Mouse (Mus musculus) MEL (cell line): ENCODE measurements around the gene Oas1f. TPM values are rescaled to one million over a fixed set of nuclear protein-coding genes. Genes with fewer than 3 reads are reported as not detected.

Experiments used
- DNase-seq: peaks from one replicate; pipeline ENCODE4 v3.0.0; 2011; ENCODE audit warnings: low read depth, low spot score
- H3K27ac ChIP-seq: 2 replicates; pipeline ENCODE4 v1.5.1; 2012; ENCODE audit warnings: low read depth, mild to moderate bottlenecking, control low read depth, low read length, moderate library complexity; ENCODE audit not compliant: control insufficient read depth
- H3K27me3 ChIP-seq, 2 experiments: fragments of 150-350 bp in 1 of 2; sonication (generic) in 1 of 2; 2 replicates each; pipeline ENCODE4 v1.6.1; 2012; ENCODE audit warnings: low read length in 2 of 2, mild to moderate bottlenecking in 2 of 2, improper control_type of control experiment in 1 of 2, moderate library complexity in 1 of 2; ENCODE audit not compliant: insufficient read depth in 2 of 2, control insufficient read depth in 1 of 2
- H3K36me3 ChIP-seq, 2 experiments: 2 replicates each; pipeline ENCODE4 v1.6.1; 2012 to 2014; ENCODE audit warnings: low read length in 2 of 2, improper control_type of control experiment in 1 of 2, inconsistent platforms in 1 of 2, mild to moderate bottlenecking in 1 of 2; ENCODE audit not compliant: insufficient read depth in 2 of 2, control insufficient read depth in 1 of 2
- H3K4me1 ChIP-seq, 2 experiments: fragments of 150-350 bp in 1 of 2; sonication (generic) in 1 of 2; 2 replicates each; pipeline ENCODE4 v1.6.1; 2012; ENCODE audit warnings: low read length in 2 of 2, improper control_type of control experiment in 1 of 2, mild to moderate bottlenecking in 1 of 2; ENCODE audit not compliant: insufficient read depth in 2 of 2, control insufficient read depth in 1 of 2
- H3K4me3 ChIP-seq, 2 experiments: fragments of 150-350 bp in 1 of 2; sonication (generic) in 1 of 2; 2 replicates each; pipeline ENCODE4 v1.5.1; 2012; ENCODE audit warnings: low read depth in 2 of 2, low read length in 2 of 2, mild to moderate bottlenecking in 2 of 2, moderate library complexity in 2 of 2, control low read depth in 1 of 2, improper control_type of control experiment in 1 of 2; ENCODE audit not compliant: control insufficient read depth in 1 of 2, insufficient read depth in 1 of 2
- H3K79me2 ChIP-seq: 2 replicates; pipeline ENCODE4 v1.6.1; 2012; ENCODE audit warnings: mild to moderate bottlenecking, low read length, moderate library complexity; ENCODE audit not compliant: control insufficient read depth, poor library complexity, insufficient read depth
- H3K9ac ChIP-seq: 2 replicates; pipeline ENCODE4 v1.6.1; 2012; ENCODE audit warnings: low read depth, mild to moderate bottlenecking, control low read depth, low read length, moderate library complexity; ENCODE audit not compliant: control insufficient read depth, poor library complexity, severe bottlenecking
- H3K9me3 ChIP-seq: fragments of 150-350 bp; sonication (generic); replicated peaks from 2 replicates; pipeline ENCODE4 v1.6.1; 2012; ENCODE audit warnings: mild to moderate bottlenecking, low read length, improper control_type of control experiment, moderate library complexity; ENCODE audit not compliant: insufficient read depth
- BHLHE40 ChIP-seq: IDR thresholded peaks from 2 replicates; pipeline ENCODE4 v1.6.1; 2012; ENCODE audit warnings: low read depth, mild to moderate bottlenecking, inconsistent platforms, low read length, improper control_type of control experiment, borderline replicate concordance
- CHD1 ChIP-seq: IDR thresholded peaks from 2 replicates; pipeline ENCODE4 v1.6.1; 2012; ENCODE audit warnings: low read depth, mild to moderate bottlenecking, inconsistent platforms, low read length, improper control_type of control experiment
- CTCF ChIP-seq, 3 experiments: IDR thresholded peaks in 2 of 3; conservative IDR thresholded peaks in 1 of 3; 2 replicates each; pipeline ENCODE4 v1.5.1; 2011 to 2012; ENCODE audit warnings: low read length in 3 of 3, low read depth in 2 of 3, mild to moderate bottlenecking in 2 of 3, improper control_type of control experiment in 1 of 3, inconsistent platforms in 1 of 3, mixed read lengths in 1 of 3, moderate library complexity in 1 of 3; ENCODE audit not compliant: control insufficient read depth in 1 of 3, insufficient read depth in 1 of 3, poor library complexity in 1 of 3, severe bottlenecking in 1 of 3
- HCFC1 ChIP-seq: IDR thresholded peaks from 2 replicates; pipeline ENCODE4 v1.6.1; 2012; ENCODE audit warnings: low read depth, mild to moderate bottlenecking, inconsistent platforms, low read length, improper control_type of control experiment, moderate library complexity
- JUND ChIP-seq: IDR thresholded peaks from 2 replicates; pipeline ENCODE4 v1.6.1; 2011; ENCODE audit warnings: low read depth, mild to moderate bottlenecking, improper control_type of control experiment, low read length
- MAFK ChIP-seq: IDR thresholded peaks from 2 replicates; pipeline ENCODE4 v1.6.1; 2011; ENCODE audit warnings: low read depth, mild to moderate bottlenecking, low read length, improper control_type of control experiment, borderline replicate concordance
- MXI1 ChIP-seq: IDR thresholded peaks from 2 replicates; pipeline ENCODE4 v1.6.1; 2011; ENCODE audit warnings: mild to moderate bottlenecking, low read depth, low read length, improper control_type of control experiment
- MYB ChIP-seq: IDR thresholded peaks from 2 replicates; pipeline ENCODE4 v1.6.1; 2011; ENCODE audit warnings: mild to moderate bottlenecking, low read depth, low read length, improper control_type of control experiment
- NRF1 ChIP-seq: IDR thresholded peaks from 2 replicates; pipeline ENCODE4 v1.6.1; 2014; ENCODE audit warnings: low read depth, mild to moderate bottlenecking, inconsistent platforms, low read length, improper control_type of control experiment, moderate library complexity; ENCODE audit not compliant: poor library complexity, insufficient read depth, severe bottlenecking
- POLR2AphosphoS2 ChIP-seq: IDR thresholded peaks from 2 replicates; pipeline ENCODE4 v1.6.1; 2011; ENCODE audit warnings: low read length, improper control_type of control experiment
- POLR2AphosphoS5 ChIP-seq: IDR thresholded peaks from 2 replicates; pipeline ENCODE4 v1.6.1; 2012; ENCODE audit warnings: low read depth, borderline replicate concordance, mild to moderate bottlenecking, inconsistent platforms, low read length, moderate library complexity, mixed read lengths
- RCOR1 ChIP-seq: IDR thresholded peaks from 2 replicates; pipeline ENCODE4 v1.6.1; 2012; ENCODE audit warnings: low read depth, mild to moderate bottlenecking, inconsistent platforms, low read length, improper control_type of control experiment
- SIN3A ChIP-seq: IDR thresholded peaks from 2 replicates; pipeline ENCODE4 v1.6.1; 2012; ENCODE audit warnings: low read length, improper control_type of control experiment, inconsistent platforms
- SMC3 ChIP-seq: IDR thresholded peaks from 2 replicates; pipeline ENCODE4 v1.6.1; 2011; ENCODE audit warnings: low read depth, low read length, improper control_type of control experiment
- TCF12 ChIP-seq: IDR thresholded peaks from 2 replicates; pipeline ENCODE4 v1.6.1; 2014; ENCODE audit warnings: low read depth, mild to moderate bottlenecking, inconsistent platforms, low read length, improper control_type of control experiment, moderate library complexity
- UBTF ChIP-seq: IDR thresholded peaks from 2 replicates; pipeline ENCODE4 v1.6.1; 2012; ENCODE audit warnings: low read depth, mild to moderate bottlenecking, inconsistent platforms, low read length, improper control_type of control experiment, moderate library complexity, borderline replicate concordance; ENCODE audit not compliant: insufficient read depth
- ZKSCAN1 ChIP-seq: IDR thresholded peaks from 2 replicates; pipeline ENCODE4 v1.6.1; 2012; ENCODE audit warnings: low read depth, mild to moderate bottlenecking, inconsistent platforms, low read length, improper control_type of control experiment, moderate library complexity
- ZMIZ1 ChIP-seq: IDR thresholded peaks from 2 replicates; pipeline ENCODE4 v1.6.1; 2012; ENCODE audit warnings: low read depth, mild to moderate bottlenecking, inconsistent platforms, low read length, improper control_type of control experiment, moderate library complexity
- polyA plus RNA-seq, 2 experiments: library from polyadenylated mRNA; stranded (reverse) in 1 of 2; unstranded in 1 of 2; fragments of >175 nt in 1 of 2; fragments of >200 nt in 1 of 2; gene quantifications; 2 replicates each; pipeline versions ENCODE4 v1.2.1 to v1.2.4; 2012; ENCODE audit warnings: low replicate concordance in 2 of 2, low read depth in 1 of 2; ENCODE audit not compliant: insufficient read length in 2 of 2, insufficient read depth in 1 of 2, missing spikeins in 1 of 2
- total RNA-seq: library from RNA; depleted of rRNA; stranded (reverse); fragments of 300-350 nt; gene quantifications from 2 replicates; pipeline ENCODE4 v1.2.3, GENCODE M21; 2012

Oas1f gene
- total and polyA plus RNA-seq, 3 experiments = not detected

- peaks cover 2 to 9% of the 10 kb centered on the region in 2 experiments; a peak in 2 of 4 replicates for H3K4me1 ChIP-seq
- H3K27ac ChIP-seq = no peak overlapping the region
- H3K9me3 ChIP-seq = no peaks in the 10 kb centered on the region
- TF ChIP-seq JUND (no peak), MYB (no peak), SMC3 (peak; percentile 27; the same call in 1 of the 2 replicates), CTCF (IDR thresholded peaks at IDR 0.05 in 2 of 3, conservative IDR thresholded peaks at IDR 0.05 in 1 of 3; ENCODE audit: control insufficient read depth in 1 of 3, insufficient read depth in 1 of 3, low read depth in 2 of 3, low read length in 3 of 3, poor library complexity in 1 of 3, severe bottlenecking in 1 of 3) (peak; percentile 66 to 72 (median 67))
- no peaks in the 10 kb centered on the region for H3K36me3 ChIP-seq
- H3K79me2 ChIP-seq = no peaks in the 10 kb centered on the region
- DNase-seq = peak; percentile 56
- no peaks in the 10 kb centered on the region for H3K27me3 ChIP-seq
- no peak overlapping the region for H3K4me3 ChIP-seq
- no peak overlapping the region for H3K9ac ChIP-seq
These were observed 31.2 kb upstream of the Oas1f start for GRCm38 (mm10) chr5:120815949-120816348.

GRCm38 (mm10) chr5:120818999-120819398 is 28.2 kb upstream of the Oas1f start:
- no peaks in the 10 kb centered on the region for H3K27me3 ChIP-seq
- TF ChIP-seq POLR2AphosphoS2 = no peak
- TF ChIP-seq POLR2AphosphoS5 = no peak
- no peak for TF ChIP-seq JUND
- no peak for TF ChIP-seq MAFK
- no peak for TF ChIP-seq ZMIZ1
- TF ChIP-seq SIN3A = no peak
- TF ChIP-seq CHD1 = no peak
- no peak for TF ChIP-seq TCF12
- no peak for TF ChIP-seq NRF1
- TF ChIP-seq MYB = no peak
- H3K9me3 ChIP-seq = no peaks in the 10 kb centered on the region
- H3K9ac ChIP-seq = no peak overlapping the region
- DNase-seq = no peak
- no peaks in the 10 kb centered on the region for H3K79me2 ChIP-seq
- no peak overlapping the region for H3K4me3 ChIP-seq
- H3K36me3 ChIP-seq = no peaks in the 10 kb centered on the region
- H3K4me1 ChIP-seq = no peaks in the 10 kb centered on the region
- H3K27ac ChIP-seq = no peak overlapping the region

GRCm38 (mm10) chr5:120831031-120831430 is 16.1 kb upstream of the Oas1f start:
- no peak overlapping the region for H3K4me3 ChIP-seq
- peaks cover 3 to 10% of the 10 kb centered on the region in 2 experiments for H3K27me3 ChIP-seq
- no peaks in the 10 kb centered on the region for H3K4me1 ChIP-seq
- H3K9ac ChIP-seq = no peak overlapping the region
- no peaks in the 10 kb centered on the region for H3K79me2 ChIP-seq
- DNase-seq = peak; percentile 10
- H3K36me3 ChIP-seq = no peaks in the 10 kb centered on the region
- H3K9me3 ChIP-seq = no peaks in the 10 kb centered on the region
- no peak overlapping the region for H3K27ac ChIP-seq
- TF ChIP-seq BHLHE40 = no peak
- no peak for TF ChIP-seq ZKSCAN1
- TF ChIP-seq HCFC1 = no peak
- no peak for TF ChIP-seq RCOR1
- no peak for TF ChIP-seq MXI1
- TF ChIP-seq NRF1 = no peak
- no peak for TF ChIP-seq SIN3A
- TF ChIP-seq UBTF = no peak
- TF ChIP-seq, all 39 proteins: peak for 0
